ENCODE assay signal across 8 mouse cellular contexts in the genomic region with DNA sequence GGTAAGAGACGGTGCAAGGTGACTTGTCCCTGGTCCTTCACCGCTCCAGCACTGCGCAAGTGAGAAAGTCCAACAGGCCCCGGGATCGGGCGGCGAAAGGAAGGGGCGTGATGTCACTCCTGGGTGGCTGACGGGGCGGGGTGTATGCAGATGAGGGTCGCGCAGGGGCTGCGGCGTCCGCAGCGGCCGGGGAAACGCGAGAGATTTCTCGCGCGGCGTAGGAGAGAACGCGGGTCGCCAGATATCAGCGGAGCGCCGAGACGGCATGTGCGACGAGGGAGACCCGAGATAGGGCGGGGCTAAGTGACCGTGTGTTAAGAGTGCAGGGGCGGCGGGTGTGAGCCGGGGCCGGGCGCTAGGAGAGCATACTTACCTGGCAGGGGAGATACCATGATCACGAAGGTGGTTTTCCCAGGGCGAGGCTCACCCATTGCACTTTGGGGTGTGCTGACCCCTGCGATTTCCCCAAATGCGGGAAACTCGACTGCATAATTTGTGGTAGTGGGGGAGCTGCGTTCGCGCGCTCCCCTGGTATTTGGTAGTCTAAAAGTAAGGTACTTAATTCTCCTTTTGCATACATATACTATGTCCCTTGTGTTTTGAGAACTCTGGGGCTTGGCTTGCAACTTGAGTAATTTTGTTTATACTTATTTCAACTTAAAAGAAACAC. TPM values are rescaled to one million over a fixed set of nuclear protein-coding genes. Genes with fewer than 3 reads are reported as not detected.
DNase-seq lines count a peak whose midpoint lies in the region; ATAC-seq and TF ChIP-seq lines count a peak whose summit lies in the region.
"Not testable (repeated sequence)": the region's sequence is repeated elsewhere in the genome, so short reads cannot be mapped to it uniquely, and the experiment has no call there.

No protein-coding gene starts in this region.

- WGBS in forebrain, embryonic 16.5 days: under 1% methylated on average over 47 of the region's 49 CpGs
- WGBS in hindbrain, embryonic 10.5 days: under 1% methylated on average over 49 of the region's 49 CpGs
- under 1% methylated on average over 49 of the region's 49 CpGs for WGBS in lung, adult 2 months
- WGBS in midbrain, postnatal 0 days: under 1% methylated on average over 40 of the region's 49 CpGs

- peaks cover 50% of the 10 kb centered on the region for H3K4me1 ChIP-seq in E14TG2a.4 (replicated peaks; ENCODE audit: low read depth, low read length)
- not testable (repeated sequence) for H3K4me1 ChIP-seq in forebrain, embryonic 16.5 days (replicated peaks; ENCODE audit: control insufficient read depth, insufficient read depth, low read length); lung, adult 2 months (ENCODE audit: control insufficient read depth, insufficient read depth, low read length); midbrain, postnatal 0 days (ENCODE audit: insufficient read depth, low read length)
- peaks cover 22% of the 10 kb centered on the region for H3K4me1 ChIP-seq in hindbrain, embryonic 10.5 days (replicated peaks)

- not testable (repeated sequence) for TF ChIP-seq POLR2A in lung, adult 2 months (IDR thresholded peaks at IDR 0.05; ENCODE audit: borderline replicate concordance, extremely low read depth, low read depth, low read length)

- not testable (repeated sequence) for TF ChIP-seq CTCF in E14TG2a.4 (conservative IDR thresholded peaks at IDR 0.05; ENCODE audit: low read length); lung, adult 2 months (IDR thresholded peaks at IDR 0.05; ENCODE audit: insufficient read depth, low read length); midbrain, postnatal 0 days (IDR thresholded peaks at IDR 0.05)

- DNase-seq in c-Kit-positive CD71-positive TER-119-negative erythroid progenitor cells, embryonic 14.5 days (ENCODE audit: low read depth): peak; percentile 53
- DNase-seq in hindbrain, embryonic 10.5 days (ENCODE audit: low spot score): peak; percentile 66
- peak; percentile 39 for DNase-seq in kidney, postnatal 14 days
- peak; percentile 23 for DNase-seq in lung, adult 2 months
- DNase-seq in midbrain, postnatal 0 days (ENCODE audit: low spot score): not testable (repeated sequence)
- peak; percentile 79 for DNase-seq in testis, postnatal 14 days (ENCODE audit: low spot score)

- peak overlapping the region; percentile 75 for H3K4me3 ChIP-seq in E14TG2a.4 (replicated peaks; ENCODE audit: low read length)
- peak overlapping the region; percentile 34 for H3K4me3 ChIP-seq in forebrain, embryonic 16.5 days (replicated peaks; ENCODE audit: low read length)
- peak overlapping the region; percentile 55 for H3K4me3 ChIP-seq in hindbrain, embryonic 10.5 days
- not testable (repeated sequence) for H3K4me3 ChIP-seq in lung, adult 2 months (replicated peaks; ENCODE audit: extremely low read depth, low read depth, low read length)
- peak overlapping the region; percentile 22 for H3K4me3 ChIP-seq in midbrain, postnatal 0 days (ENCODE audit: low read depth, low read length)

- ATAC-seq in forebrain, embryonic 16.5 days: peak; percentile 61
- not testable (repeated sequence) for ATAC-seq in midbrain, postnatal 0 days (ENCODE audit: low FRiP score)

- H3K4me2 ChIP-seq in forebrain, embryonic 16.5 days (ENCODE audit: low read length): peak overlapping the region; percentile 49
- peak overlapping the region; percentile 42 for H3K4me2 ChIP-seq in midbrain, postnatal 0 days (ENCODE audit: low read depth, low read length, poor library complexity, severe bottlenecking)

- not testable (repeated sequence) for H3K36me3 ChIP-seq in E14TG2a.4 (ENCODE audit: insufficient read depth, low read length); forebrain, embryonic 16.5 days (ENCODE audit: control insufficient read depth, insufficient read depth); hindbrain, embryonic 10.5 days; midbrain, postnatal 0 days (ENCODE audit: insufficient read depth, low read length)

- 0 out of 2 replicates have a peak overlapping the region, but pooled peaks have one; percentile 17 for H3K9ac ChIP-seq in forebrain, embryonic 16.5 days (replicated peaks; ENCODE audit: low read depth, low read length)
- not testable (repeated sequence) for H3K9ac ChIP-seq in midbrain, postnatal 0 days (replicated peaks; ENCODE audit: low read length, poor library complexity, severe bottlenecking)

- H3K27ac ChIP-seq in forebrain, embryonic 16.5 days (ENCODE audit: low read length); midbrain, postnatal 0 days (ENCODE audit: low read depth, low read length): not testable (repeated sequence)
- H3K27ac ChIP-seq in hindbrain, embryonic 10.5 days: peak overlapping the region; percentile 89

- peaks cover 14% of the 10 kb centered on the region; the same call in 1 of the 2 replicates for H3K9me3 ChIP-seq in E14TG2a.4 (ENCODE audit: low read length)
- H3K9me3 ChIP-seq in forebrain, embryonic 16.5 days (ENCODE audit: control insufficient read depth, low read length); hindbrain, embryonic 10.5 days; midbrain, postnatal 0 days (ENCODE audit: low read length): not testable (repeated sequence)

- H3K27me3 ChIP-seq in E14TG2a.4 (ENCODE audit: insufficient read depth, low read length): not testable (repeated sequence)
- peaks cover 72% of the 10 kb centered on the region for H3K27me3 ChIP-seq in forebrain, embryonic 16.5 days (replicated peaks; ENCODE audit: control insufficient read depth, insufficient read depth, low read length)
- peaks cover 73% of the 10 kb centered on the region for H3K27me3 ChIP-seq in hindbrain, embryonic 10.5 days (ENCODE audit: insufficient read depth, poor library complexity, severe bottlenecking)
- H3K27me3 ChIP-seq in midbrain, postnatal 0 days (ENCODE audit: insufficient read depth, low read length): peaks cover 79% of the 10 kb centered on the region

RNA-seq across cellular contexts. Expression of a gene that starts 34.4 kb away (rescaled TPM):
- 0.92 and 0.99 TPM in 2 replicates for polyA plus RNA-seq in forebrain, embryonic 16.5 days (2015; fragmentation: Nextera tagmentation; extraction: Ambion mirVana)
- 1.7 and 1.9 TPM in 2 replicates for polyA plus RNA-seq in hindbrain, embryonic 10.5 days (2016; fragmentation: Nextera tagmentation; extraction: Ambion mirVana)
- 2.9 and 3.6 TPM in 2 replicates for polyA plus RNA-seq in lung, adult 2 months (2012; rRNA removed)
- total RNA-seq in midbrain, postnatal 0 days (2014; rRNA removed): 0.60 and 1.3 TPM in 2 replicates
- polyA plus RNA-seq in midbrain, postnatal 0 days (2015; fragmentation: Nextera tagmentation; extraction: Ambion mirVana): 1.5 TPM in 2 replicates

RNA-seq across cellular contexts. Expression of a gene that starts 58.6 kb away (rescaled TPM):
- polyA plus RNA-seq in forebrain, embryonic 16.5 days (2015; fragmentation: Nextera tagmentation; extraction: Ambion mirVana): 3.2 and 4.6 TPM in 2 replicates
- polyA plus RNA-seq in hindbrain, embryonic 10.5 days (2016; fragmentation: Nextera tagmentation; extraction: Ambion mirVana): 9.4 and 9.7 TPM in 2 replicates
- polyA plus RNA-seq in lung, adult 2 months (2012; rRNA removed): 1.1 and 1.8 TPM in 2 replicates
- total RNA-seq in midbrain, postnatal 0 days (2014; rRNA removed): 162 and 343 TPM in 2 replicates
- polyA plus RNA-seq in midbrain, postnatal 0 days (2015; fragmentation: Nextera tagmentation; extraction: Ambion mirVana): 1.0 and 1.7 TPM in 2 replicates

RNA-seq across cellular contexts. Expression of a gene that starts 59.7 kb away (rescaled TPM):
- polyA plus RNA-seq in forebrain, embryonic 16.5 days (2015; fragmentation: Nextera tagmentation; extraction: Ambion mirVana): 23.1 and 24.7 TPM in 2 replicates
- 49.7 and 51.9 TPM in 2 replicates for polyA plus RNA-seq in hindbrain, embryonic 10.5 days (2016; fragmentation: Nextera tagmentation; extraction: Ambion mirVana)
- polyA plus RNA-seq in lung, adult 2 months (2012; rRNA removed): 33.2 and 40.7 TPM in 2 replicates
- total RNA-seq in midbrain, postnatal 0 days (2014; rRNA removed): 684 and 1,135 TPM in 2 replicates
- 6.2 and 8.3 TPM in 2 replicates for polyA plus RNA-seq in midbrain, postnatal 0 days (2015; fragmentation: Nextera tagmentation; extraction: Ambion mirVana)
